Mouse (Mus musculus) limb, embryonic 11.5 days (tissue): ENCODE results near the gene Lce1c. TPM values are rescaled to one million over a fixed set of nuclear protein-coding genes. Genes with fewer than 3 reads are reported as not detected.

Experiments
- ATAC-seq: fragments of 200-750 bp; cut with Nextera tagmentation; 2 replicates; pipeline ENCODE4 v1.8.0; 2017; ENCODE audit warnings: low read depth; ENCODE audit not compliant: insufficient number of reproducible peaks, low FRiP score, low TSS enrichment
- DNase-seq: peaks from one replicate; pipeline ENCODE4 v3.0.0-alpha.2; 2015; ENCODE audit warnings: low spot score
- H3K27ac ChIP-seq: fragments of 300-500 bp; sonication (generic); replicated peaks from 2 replicates; pipeline ENCODE4 v1.5.1; 2014; ENCODE audit warnings: low read depth, mild to moderate bottlenecking, low read length
- H3K27me3 ChIP-seq: fragments of 300-500 bp; sonication (generic); 2 replicates; pipeline ENCODE4 v1.6.1; 2014; ENCODE audit warnings: mild to moderate bottlenecking, low read length, mixed read lengths; ENCODE audit not compliant: control insufficient read depth, insufficient read depth
- H3K36me3 ChIP-seq: fragments of 300-500 bp; sonication (generic); 2 replicates; pipeline ENCODE4 v1.6.1; 2014; ENCODE audit warnings: mild to moderate bottlenecking, low read length, moderate library complexity, mixed read lengths; ENCODE audit not compliant: control insufficient read depth, insufficient read depth
- H3K4me1 ChIP-seq: fragments of 300-500 bp; sonication (generic); 2 replicates; pipeline ENCODE4 v1.6.1; 2014; ENCODE audit warnings: low read length, mixed read lengths; ENCODE audit not compliant: control insufficient read depth, insufficient read depth
- H3K4me2 ChIP-seq: fragments of 300-500 bp; sonication (generic); 2 replicates; pipeline ENCODE4 v1.6.1; 2014; ENCODE audit warnings: low read depth, mild to moderate bottlenecking, moderate library complexity; ENCODE audit not compliant: severe bottlenecking
- H3K4me3 ChIP-seq: fragments of 300-500 bp; sonication (generic); 2 replicates; pipeline ENCODE4 v1.5.1; 2014; ENCODE audit warnings: low read depth, low read length
- H3K9ac ChIP-seq: fragments of 300-500 bp; sonication (generic); 2 replicates; pipeline ENCODE4 v1.6.1; 2014; ENCODE audit warnings: mild to moderate bottlenecking, low read length
- H3K9me3 ChIP-seq: fragments of 300-500 bp; sonication (generic); 2 replicates; pipeline ENCODE4 v1.6.1; 2016; ENCODE audit warnings: low read length; ENCODE audit not compliant: control insufficient read depth
- WGBS: fragments of 180-500 bp; shearing (Covaris S2); extraction: QIAGEN DNeasy Blood & Tissue Kit; methylation state at CpG from one replicate; pipeline ENCODE4 v1.1.7; 2014; 5-methylcytosine and 5-hydroxymethylcytosine counted together
- polyA plus RNA-seq: library from polyadenylated mRNA; unstranded; fragments of >200 nt; fragmentation: Nextera tagmentation; extraction: Ambion mirVana; gene quantifications from 2 replicates; pipeline ENCODE4 v1.2.1, GENCODE M21; 2014

The Lce1c gene
- polyA plus RNA-seq = not detected in 2 replicates

- Histone ChIP-seq H3K4me1 (no peaks in the 10 kb centered on the region), H3K9me3 (no peaks in the 10 kb centered on the region), H3K27me3 (no peaks in the 10 kb centered on the region), H3K4me2 (no peak within 1 kb of the TSS), H3K9ac (no peak within 1 kb of the TSS), H3K36me3 (no peaks in the 10 kb centered on the region), H3K27ac (no peak within 1 kb of the TSS), H3K4me3 (no peak within 1 kb of the TSS)
- DNase-seq = no peak
- ATAC-seq = no peak
- WGBS = 87% methylated on average over 4 of the region's 4 CpGs
These were observed at the start of gene Lce1c for GRCm38 (mm10) chr3:92678947-92679346. Gene Lce1c, plus strand, starts transcription at chr3:92679247.

DNA sequence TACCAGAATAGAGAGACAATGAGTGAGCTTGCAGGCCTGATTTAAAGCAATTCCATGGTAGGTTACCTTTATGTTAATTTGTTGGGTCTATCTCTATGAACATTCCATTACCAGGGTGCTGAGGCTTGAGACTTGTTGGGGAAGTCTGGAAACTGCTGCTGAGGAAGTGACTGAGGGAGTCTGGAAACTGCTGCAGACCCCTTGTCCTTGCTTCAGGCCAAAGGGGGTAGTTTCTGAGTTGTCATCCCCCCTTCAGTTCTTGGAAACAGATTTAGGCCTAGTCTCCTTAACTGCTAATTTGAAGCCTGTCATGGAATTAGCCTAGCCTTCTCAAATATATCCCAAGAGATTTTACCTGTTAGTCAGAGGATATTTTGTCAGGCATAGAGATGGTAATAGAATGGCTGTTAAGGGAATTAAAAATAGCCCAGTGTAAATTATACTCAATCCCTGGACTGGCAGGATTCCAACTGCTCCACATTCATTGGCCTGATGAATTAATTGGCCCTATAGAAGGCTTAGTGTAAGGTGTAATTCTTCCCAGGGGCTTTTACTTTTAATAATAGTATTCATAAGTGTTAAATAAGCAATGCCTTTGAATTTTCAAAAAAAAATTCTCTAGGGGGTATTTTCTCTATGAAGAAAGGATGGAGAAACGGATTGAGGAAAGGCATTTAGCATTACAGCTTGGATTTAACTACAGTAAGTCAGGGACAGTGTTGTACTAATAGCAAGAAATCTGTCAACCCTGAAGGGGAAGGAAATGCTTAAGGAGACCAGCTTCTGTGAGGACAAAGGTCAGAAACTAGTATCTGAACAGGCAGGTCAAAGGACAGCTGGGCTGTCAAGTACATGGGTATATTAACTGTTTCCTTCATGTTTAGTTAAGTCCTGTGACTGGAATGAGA, 41.0 kb upstream of the Lce1c start:
- Histone ChIP-seq H3K27me3 (no peaks in the 10 kb centered on the region), H3K4me2 (no peak overlapping the region), H3K27ac (no peak overlapping the region), H3K36me3 (no peaks in the 10 kb centered on the region), H3K4me1 (no peaks in the 10 kb centered on the region), H3K4me3 (no peak overlapping the region), H3K9ac (no peak overlapping the region), H3K9me3 (no peaks in the 10 kb centered on the region)
- ATAC-seq (no peak), DNase-seq (no peak)
- WGBS = 60% methylated on average over 1 of the region's 1 CpGs

GRCm38 (mm10) chr3:92638653-92638991, 40.4 kb upstream of the Lce1c start:
- DNase-seq (no peak), ATAC-seq (no peak)
- no peaks in the 10 kb centered on the region for H3K27me3 ChIP-seq
- no peaks in the 10 kb centered on the region for H3K36me3 ChIP-seq
- 88% methylated on average over 3 of the region's 3 CpGs for WGBS
- no peak overlapping the region for H3K4me2 ChIP-seq
- no peaks in the 10 kb centered on the region for H3K4me1 ChIP-seq
- H3K9me3 ChIP-seq = no peaks in the 10 kb centered on the region
- H3K9ac ChIP-seq = no peak overlapping the region
- no peak overlapping the region for H3K27ac ChIP-seq
- no peak overlapping the region for H3K4me3 ChIP-seq

DNA sequence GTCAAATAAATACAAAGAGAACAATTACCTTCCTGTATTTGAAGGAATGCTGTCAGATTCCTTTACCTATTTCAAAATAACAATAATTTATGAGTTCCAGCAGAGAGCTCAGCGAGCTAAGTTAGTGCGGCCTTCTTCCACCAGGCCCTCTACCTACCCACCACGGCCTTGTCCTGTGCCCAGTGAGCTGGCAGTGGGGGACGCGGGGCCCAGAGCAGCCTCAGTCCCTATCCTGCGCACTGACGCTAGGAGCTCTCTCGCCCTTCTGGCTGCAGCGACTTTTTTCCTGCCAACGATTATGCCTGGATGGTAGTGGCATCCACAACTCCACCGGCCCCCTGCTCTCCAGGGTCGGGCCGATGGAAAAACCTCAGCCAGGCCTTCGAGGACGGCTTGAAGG, 39.2 kb upstream of the Lce1c start:
- no peak overlapping the region for H3K4me2 ChIP-seq
- DNase-seq (no peak), ATAC-seq (no peak)
- H3K9me3 ChIP-seq = no peaks in the 10 kb centered on the region
- no peak overlapping the region for H3K4me3 ChIP-seq
- H3K36me3 ChIP-seq = no peaks in the 10 kb centered on the region
- H3K27me3 ChIP-seq = no peaks in the 10 kb centered on the region
- 88% methylated on average over 15 of the region's 15 CpGs for WGBS
- H3K4me1 ChIP-seq = no peaks in the 10 kb centered on the region
- H3K9ac ChIP-seq = no peak overlapping the region
- no peak overlapping the region for H3K27ac ChIP-seq

GRCm38 (mm10) chr3:92648207-92648606, 30.8 kb upstream of the Lce1c start, which contains the start of gene Lce1a1:
Gene Lce1a1, minus strand, starts transcription at chr3:92648307.
- H3K9me3 ChIP-seq = no peaks in the 10 kb centered on the region
- H3K4me3 ChIP-seq = no peak within 1 kb of the TSS
- WGBS = 90% methylated on average over 1 of the region's 1 CpGs
- H3K27me3 ChIP-seq = no peaks in the 10 kb centered on the region
- no peak within 1 kb of the TSS for H3K4me2 ChIP-seq
- no peak for ATAC-seq
- H3K27ac ChIP-seq = no peak within 1 kb of the TSS
- H3K9ac ChIP-seq = no peak within 1 kb of the TSS
- no peaks in the 10 kb centered on the region for H3K4me1 ChIP-seq
- DNase-seq = no peak
- no peaks in the 10 kb centered on the region for H3K36me3 ChIP-seq

DNA sequence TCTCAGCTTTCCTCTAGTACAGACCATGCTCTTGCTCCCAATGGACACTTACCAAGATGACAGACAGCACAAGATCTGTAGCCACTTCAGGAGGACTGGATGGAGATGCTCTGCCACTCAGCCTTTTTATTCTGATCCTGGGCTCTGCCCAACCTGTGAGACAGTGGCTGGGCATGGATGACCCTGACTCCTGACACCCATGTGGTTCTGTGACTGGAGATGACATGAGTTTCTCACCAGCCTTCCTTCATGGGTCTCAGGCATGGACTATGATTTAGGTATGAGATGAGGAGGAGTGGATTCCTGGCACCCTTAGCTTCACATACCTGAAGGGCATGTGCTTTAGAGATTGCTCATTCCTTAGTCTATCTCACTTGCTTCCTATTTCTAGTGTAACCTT, 22.2 kb upstream of the Lce1c start, which contains the start of gene Lce1b:
Gene Lce1b (minus strand): TSS at position 101 of the 400 bp plus-strand sequence.
- no peak for DNase-seq
- no peak within 1 kb of the TSS for H3K4me2 ChIP-seq

GRCm38 (mm10) chr3:92670215-92670614, 8.8 kb upstream of the Lce1c start, which contains the start of gene Lce1a2:
Gene Lce1a2, minus strand, starts transcription at chr3:92670315.
- DNase-seq = no peak
- no peaks in the 10 kb centered on the region for H3K4me1 ChIP-seq
- no peaks in the 10 kb centered on the region for H3K9me3 ChIP-seq
- H3K4me3 ChIP-seq = no peak within 1 kb of the TSS
- no peak for ATAC-seq
- no peak within 1 kb of the TSS for H3K9ac ChIP-seq
- H3K36me3 ChIP-seq = no peaks in the 10 kb centered on the region
- no peak within 1 kb of the TSS for H3K4me2 ChIP-seq
- H3K27me3 ChIP-seq = no peaks in the 10 kb centered on the region
- H3K27ac ChIP-seq = no peak within 1 kb of the TSS

More for the DNA sequence above, 22.2 kb upstream of the Lce1c start, which contains the start of gene Lce1b:
- ATAC-seq = no peak
- Histone ChIP-seq H3K9ac (no peak within 1 kb of the TSS), H3K9me3 (no peaks in the 10 kb centered on the region), H3K36me3 (no peaks in the 10 kb centered on the region), H3K27ac (no peak within 1 kb of the TSS), H3K4me1 (no peaks in the 10 kb centered on the region), H3K27me3 (no peaks in the 10 kb centered on the region), H3K4me3 (no peak within 1 kb of the TSS)

DNA sequence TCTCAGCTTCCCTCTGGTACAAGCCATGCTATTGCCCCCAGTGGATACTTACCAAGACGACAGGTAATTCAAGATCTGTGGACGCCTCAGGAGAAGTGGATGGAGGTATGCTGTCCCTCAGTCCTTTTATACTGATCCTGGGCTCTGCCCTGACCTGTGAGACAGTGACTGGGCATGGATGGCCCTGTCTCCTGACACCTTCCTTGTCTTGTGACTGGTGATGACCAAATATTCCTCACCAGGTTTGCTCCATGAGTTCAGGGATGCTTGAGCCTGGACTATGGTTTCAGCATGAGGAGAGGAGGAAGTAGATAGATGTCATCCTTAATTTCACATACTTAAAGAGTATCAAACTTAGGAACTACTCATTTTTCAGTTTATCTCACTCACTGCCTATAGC, 8.1 kb downstream of the Lce1c start, which contains the start of gene Lce1d:
Gene Lce1d (minus strand): TSS at position 101 of the 400 bp plus-strand sequence.
- WGBS = 62% methylated on average over 2 of the region's 2 CpGs
- no peaks in the 10 kb centered on the region for H3K9me3 ChIP-seq
- H3K27me3 ChIP-seq = no peaks in the 10 kb centered on the region
- ATAC-seq (no peak), DNase-seq (no peak)
- no peak within 1 kb of the TSS for H3K4me3 ChIP-seq
- H3K36me3 ChIP-seq = no peaks in the 10 kb centered on the region
- no peak within 1 kb of the TSS for H3K27ac ChIP-seq
- H3K4me2 ChIP-seq = no peak within 1 kb of the TSS
- no peak within 1 kb of the TSS for H3K9ac ChIP-seq
- no peaks in the 10 kb centered on the region for H3K4me1 ChIP-seq
